Mouse (Mus musculus) spleen, postnatal 36 days (tissue): ENCODE results near the gene Ppp3ca.

Source experiments
- DNase-seq, 2 experiments: peaks; one replicate each; pipeline ENCODE4 v3.0.0; 2022; ENCODE audit warnings: low spot score in 2 of 2, mixed read lengths in 1 of 2

The Ppp3ca gene

GRCm38 (mm10) chr3:136763717-136764270 lies 93.9 kb downstream of the Ppp3ca start:
- no peak for DNase-seq

- DNase-seq, result no peak
These were observed 95.6 kb downstream of the Ppp3ca start for GRCm38 (mm10) chr3:136765569-136765968.

- no peak for DNase-seq
These were observed 99.0 kb downstream of the Ppp3ca start for GRCm38 (mm10) chr3:136768775-136769485.

GRCm38 (mm10) chr3:136769486-136769882 lies 99.6 kb downstream of the Ppp3ca start:
- no peak for DNase-seq

- DNase-seq, result no peak
These were observed 101.8 kb downstream of the Ppp3ca start for GRCm38 (mm10) chr3:136771700-136772099.

- DNase-seq, result no peak
These were observed 103.3 kb downstream of the Ppp3ca start for GRCm38 (mm10) chr3:136773217-136773616.

GRCm38 (mm10) chr3:136774196-136774595 lies 104.3 kb downstream of the Ppp3ca start:
- no peak for DNase-seq

GRCm38 (mm10) chr3:136776525-136776924 lies 106.6 kb downstream of the Ppp3ca start:
- DNase-seq, result no peak

- DNase-seq, result no peak
These were observed 107.5 kb downstream of the Ppp3ca start for GRCm38 (mm10) chr3:136777380-136777779.

- no peak for DNase-seq
These were observed 107.9 kb downstream of the Ppp3ca start for GRCm38 (mm10) chr3:136777787-136778216.

- no peak for DNase-seq
These were observed 110.4 kb downstream of the Ppp3ca start for GRCm38 (mm10) chr3:136780321-136780720.

- DNase-seq, result no peak
These were observed 112.1 kb downstream of the Ppp3ca start for GRCm38 (mm10) chr3:136782058-136782457.

- no peak for DNase-seq
These were observed 115.8 kb downstream of the Ppp3ca start for GRCm38 (mm10) chr3:136785686-136786085.

- no peak for DNase-seq
These were observed 120.4 kb downstream of the Ppp3ca start for GRCm38 (mm10) chr3:136790261-136790871.

- DNase-seq, result no peak
These were observed 121.5 kb downstream of the Ppp3ca start for GRCm38 (mm10) chr3:136791404-136791803.

GRCm38 (mm10) chr3:136791946-136792345 lies 122.0 kb downstream of the Ppp3ca start:
- DNase-seq, result no peak

GRCm38 (mm10) chr3:136793411-136793810 lies 123.5 kb downstream of the Ppp3ca start:
- no peak for DNase-seq

- no peak for DNase-seq
These were observed 124.7 kb downstream of the Ppp3ca start for GRCm38 (mm10) chr3:136794426-136795217.

- no peak for DNase-seq
These were observed 129.0 kb downstream of the Ppp3ca start for GRCm38 (mm10) chr3:136798896-136799295.

GRCm38 (mm10) chr3:136802595-136802994 lies 132.7 kb downstream of the Ppp3ca start:
- no peak for DNase-seq

GRCm38 (mm10) chr3:136805897-136806296 lies 136.0 kb downstream of the Ppp3ca start:
- DNase-seq, result no peak

GRCm38 (mm10) chr3:136810271-136810670 lies 140.3 kb downstream of the Ppp3ca start:
- DNase-seq, result no peak
